Mouse (Mus musculus) CH12.LX (cell line): Measurements from ENCODE around the gene Gm45837. TPM values are rescaled to one million over a fixed set of nuclear protein-coding genes. Genes with fewer than 3 reads are reported as not detected.

Source experiments
- DNase-seq: peaks from one replicate; pipeline ENCODE4 v3.0.0-alpha.2; 2013; ENCODE audit errors: extremely low read depth
- H3K27ac ChIP-seq: 2 replicates; pipeline ENCODE4 v1.5.1; 2012; ENCODE audit warnings: low read depth, mild to moderate bottlenecking, control low read depth, moderate library complexity; ENCODE audit not compliant: insufficient read depth
- H3K27me3 ChIP-seq: replicated peaks from 2 replicates; pipeline ENCODE3; 2012; ENCODE audit warnings: inconsistent platforms
- H3K36me3 ChIP-seq, 2 experiments: replicated peaks in 1 of 2; 2 replicates each; pipeline versions ENCODE3 to v1.6.1; 2012; ENCODE audit warnings: inconsistent platforms in 1 of 2, low read length in 1 of 2, mild to moderate bottlenecking in 1 of 2, mixed read lengths in 1 of 2, moderate library complexity in 1 of 2; ENCODE audit not compliant: control insufficient read depth in 1 of 2, insufficient read depth in 1 of 2
- H3K4me1 ChIP-seq, 2 experiments: 2 replicates each; pipeline ENCODE4 v1.6.1; 2012; ENCODE audit warnings: inconsistent platforms in 1 of 2, moderate library complexity in 1 of 2; ENCODE audit not compliant: insufficient read depth in 2 of 2, control insufficient read depth in 1 of 2
- H3K4me2 ChIP-seq: 2 replicates; pipeline ENCODE4 v1.6.1; 2012; ENCODE audit warnings: low read depth, mild to moderate bottlenecking, control low read depth; ENCODE audit not compliant: poor library complexity, insufficient read depth, severe bottlenecking
- H3K4me3 ChIP-seq, 3 experiments: fragments of 150-350 bp in 1 of 3; sonication (generic) in 1 of 3; replicated peaks in 1 of 3; 2 replicates each; pipeline versions ENCODE3 to v1.5.1; 2011 to 2012; ENCODE audit warnings: low read depth in 2 of 3, low read length in 2 of 3, mild to moderate bottlenecking in 2 of 3, moderate library complexity in 2 of 3, control low read depth in 1 of 3, improper control_type of control experiment in 1 of 3, inconsistent platforms in 1 of 3, mixed read lengths in 1 of 3; ENCODE audit not compliant: poor library complexity in 1 of 3
- H3K79me2 ChIP-seq: replicated peaks from 2 replicates; pipeline ENCODE4 v1.6.1; 2012; ENCODE audit warnings: mild to moderate bottlenecking, moderate library complexity; ENCODE audit not compliant: control insufficient read depth, poor library complexity, insufficient read depth, severe bottlenecking; ENCODE audit errors: extremely low read depth
- H3K9ac ChIP-seq: 2 replicates; pipeline ENCODE4 v1.6.1; 2012; ENCODE audit warnings: low read depth, mild to moderate bottlenecking, control low read depth, moderate library complexity; ENCODE audit not compliant: insufficient read depth
- H3K9me3 ChIP-seq: replicated peaks from 2 replicates; pipeline ENCODE3; 2012; ENCODE audit warnings: low read length, inconsistent platforms, mixed read lengths
- CHD2 ChIP-seq: IDR thresholded peaks from 2 replicates; pipeline ENCODE4 v1.6.1; 2011; ENCODE audit warnings: low read length, improper control_type of control experiment
- E2F4 ChIP-seq: IDR thresholded peaks from 2 replicates; pipeline ENCODE4 v1.6.1; 2011; ENCODE audit warnings: low read depth, low read length, improper control_type of control experiment; ENCODE audit not compliant: insufficient replicate concordance
- EP300 ChIP-seq: IDR thresholded peaks from 2 replicates; pipeline ENCODE4 v1.6.1; 2011; ENCODE audit warnings: low read length, improper control_type of control experiment
- ETS1 ChIP-seq: conservative IDR thresholded peaks from 2 replicates; pipeline ENCODE4 v1.6.1; 2012; ENCODE audit warnings: low read depth, mild to moderate bottlenecking, inconsistent platforms, low read length, improper control_type of control experiment, moderate library complexity
- GABPA ChIP-seq: IDR thresholded peaks from 2 replicates; pipeline ENCODE4 v1.6.1; 2012; ENCODE audit warnings: low read depth, low read length, improper control_type of control experiment, inconsistent platforms; ENCODE audit not compliant: insufficient replicate concordance
- IRF4 ChIP-seq: IDR thresholded peaks from 2 replicates; pipeline ENCODE4 v1.6.1; 2014; ENCODE audit warnings: low read depth, mild to moderate bottlenecking, inconsistent platforms, low read length, improper control_type of control experiment
- JUN ChIP-seq: IDR thresholded peaks from 2 replicates; pipeline ENCODE4 v1.6.1; 2011; ENCODE audit warnings: low read depth, mild to moderate bottlenecking, low read length, improper control_type of control experiment, moderate library complexity; ENCODE audit not compliant: insufficient read depth
- JUND ChIP-seq: conservative IDR thresholded peaks from 2 replicates; pipeline ENCODE4 v1.6.1; 2011; ENCODE audit warnings: low read depth, low read length, improper control_type of control experiment
- KAT2A ChIP-seq: IDR thresholded peaks from 2 replicates; pipeline ENCODE4 v1.6.1; 2012; ENCODE audit warnings: low read length, improper control_type of control experiment, inconsistent platforms; ENCODE audit not compliant: insufficient replicate concordance
- MAZ ChIP-seq: IDR thresholded peaks from 2 replicates; pipeline ENCODE4 v1.6.1; 2012; ENCODE audit warnings: low read depth, mild to moderate bottlenecking, inconsistent platforms, low read length, improper control_type of control experiment, moderate library complexity
- MEF2A ChIP-seq: IDR thresholded peaks from 2 replicates; pipeline ENCODE4 v1.6.1; 2014; ENCODE audit warnings: low read depth, mild to moderate bottlenecking, inconsistent platforms, low read length, improper control_type of control experiment, borderline replicate concordance
- MXI1 ChIP-seq: IDR thresholded peaks from 2 replicates; pipeline ENCODE4 v1.6.1; 2011; ENCODE audit warnings: mild to moderate bottlenecking, low read depth, low read length, improper control_type of control experiment
- POLR2A ChIP-seq: IDR thresholded peaks from 2 replicates; pipeline ENCODE4 v1.6.1; 2011; ENCODE audit warnings: low read depth, mild to moderate bottlenecking, improper control_type of control experiment, low read length
- RAD21 ChIP-seq: IDR thresholded peaks from 2 replicates; pipeline ENCODE4 v1.6.1; 2011; ENCODE audit warnings: low read depth, mild to moderate bottlenecking, low read length, improper control_type of control experiment, moderate library complexity
- SIN3A ChIP-seq: IDR thresholded peaks from 2 replicates; pipeline ENCODE4 v1.6.1; 2012; ENCODE audit warnings: low read length, improper control_type of control experiment, inconsistent platforms
- TBP ChIP-seq: conservative IDR thresholded peaks from 2 replicates; pipeline ENCODE4 v1.6.1; 2011; ENCODE audit warnings: low read depth, low read length, improper control_type of control experiment
- USF1 ChIP-seq: IDR thresholded peaks from 2 replicates; pipeline ENCODE4 v1.6.1; 2014; ENCODE audit warnings: low read depth, mild to moderate bottlenecking, inconsistent platforms, low read length, improper control_type of control experiment
- USF2 ChIP-seq: conservative IDR thresholded peaks from 2 replicates; pipeline ENCODE4 v1.6.1; 2011; ENCODE audit warnings: low read depth, low read length, improper control_type of control experiment
- ZKSCAN1 ChIP-seq: IDR thresholded peaks from 2 replicates; pipeline ENCODE4 v1.6.1; 2012; ENCODE audit warnings: low read depth, inconsistent platforms, low read length, improper control_type of control experiment, borderline replicate concordance
- ZMIZ1 ChIP-seq: IDR thresholded peaks from 2 replicates; pipeline ENCODE4 v1.6.1; 2012; ENCODE audit warnings: low read depth, mild to moderate bottlenecking, inconsistent platforms, low read length, improper control_type of control experiment
- ZNF384 ChIP-seq: IDR thresholded peaks from 2 replicates; pipeline ENCODE4 v1.6.1; 2012; ENCODE audit warnings: low read depth, low read length, improper control_type of control experiment, inconsistent platforms
- dilution Hi-C: fragments of 300-500 bp; cut with MboI; formaldehyde crosslinking; loops from 2 replicates; pipeline ENCODE4 v1.14.3; 2020; ENCODE audit warnings: low sequenced_read_pairs; ENCODE audit not compliant: extremely low pct_unique_long_range_greater_than_20kb, extremely low pct_ligation_motif_present
- in situ Hi-C: fragments of 300-500 bp; cut with MboI; formaldehyde crosslinking; loops from 3 replicates; pipeline ENCODE4 v1.14.3; 2019; ENCODE audit warnings: low sequenced_read_pairs, low pct_ligation_motif_present, low pct_unique_long_range_greater_than_20kb, mixed read lengths
- polyA plus RNA-seq: library from polyadenylated mRNA; unstranded; fragments of >175 nt; gene quantifications from 2 replicates; pipeline ENCODE4 v1.2.1, GENCODE M21; 2012; ENCODE audit warnings: low read depth; ENCODE audit not compliant: insufficient read length
- total RNA-seq, 2 experiments: library from RNA; depleted of rRNA; stranded (reverse); fragments of 300-350 nt in 1 of 2; fragments of >200 nt in 1 of 2; gene quantifications; 2 replicates each; pipeline ENCODE4 v1.2.3; 2012 to 2014

Gene Gm45837
- total and polyA plus RNA-seq, 3 experiments: 0.04 to 0.84 TPM; not detected in 1

DNA sequence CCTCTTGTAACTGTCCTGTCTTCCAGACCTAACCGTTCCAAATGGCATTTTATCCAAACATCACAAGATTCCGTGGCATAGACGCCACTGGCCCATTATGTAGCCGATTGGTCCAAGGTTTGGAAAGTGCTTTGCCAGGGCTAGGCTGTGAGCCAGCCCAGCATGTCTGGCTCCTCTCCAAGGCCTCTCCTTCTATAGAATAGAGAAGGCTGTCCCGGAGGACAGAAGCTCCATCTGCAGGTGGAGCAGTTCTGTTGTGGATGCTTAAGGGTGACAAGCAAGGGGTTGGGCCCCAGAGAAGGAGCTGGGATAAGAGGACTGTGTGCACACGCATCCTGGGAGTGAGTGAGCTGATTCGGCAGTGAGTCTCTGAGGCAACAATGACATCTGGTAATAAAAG, 103.0 kb downstream of the Gm45837 start:
- H3K4me3 ChIP-seq: no peak overlapping the region
- H3K79me2 ChIP-seq: no peaks in the 10 kb centered on the region
- H3K9me3 ChIP-seq: no peaks in the 10 kb centered on the region
- no peaks in the 10 kb centered on the region for H3K36me3 ChIP-seq
- H3K27me3 ChIP-seq: peaks cover 65% of the 10 kb centered on the region
- DNase-seq: no peak
- no peak for TF ChIP-seq GABPA
- no peak for TF ChIP-seq USF2
- no peak for TF ChIP-seq MXI1
- TF ChIP-seq KAT2A: no peak
- TF ChIP-seq POLR2A: no peak
- TF ChIP-seq RAD21: no peak
- dilution Hi-C loops: no loop called here
- peaks cover 12 to 18% of the 10 kb centered on the region in 2 experiments for H3K4me1 ChIP-seq
- in situ Hi-C loops: loop anchor here (25.0 kb wide), 1 partner anchor 101 kb away; the partner anchor contains the start of genes Gm45837 and Pde2a
- H3K4me2 ChIP-seq: no peak overlapping the region
- H3K27ac ChIP-seq: no peak overlapping the region
- H3K9ac ChIP-seq: no peak overlapping the region

DNA sequence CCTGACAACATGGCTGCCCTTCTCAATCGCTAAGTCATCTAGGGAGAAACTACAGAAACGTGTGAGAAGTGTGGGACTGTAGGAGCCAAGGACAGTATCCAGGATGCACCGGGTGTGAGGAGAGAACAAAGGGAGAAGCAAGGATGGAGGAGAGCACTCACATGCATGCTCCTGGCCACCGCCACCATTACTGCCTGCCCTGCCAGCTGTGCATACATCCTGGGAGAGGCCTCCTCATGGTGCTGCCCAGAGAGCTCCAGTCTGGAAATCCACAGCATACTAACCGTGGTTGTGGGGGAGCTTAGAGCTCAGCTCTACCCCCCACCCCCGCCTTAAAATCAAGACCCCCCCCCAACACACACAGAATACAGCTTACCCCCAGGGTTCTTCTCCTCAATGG, 104.1 kb downstream of the Gm45837 start:
- Histone ChIP-seq H3K9ac (no peak overlapping the region), H3K27ac (no peak overlapping the region), H3K27me3 (peaks cover 72% of the 10 kb centered on the region), H3K79me2 (no peaks in the 10 kb centered on the region), H3K4me2 (no peak overlapping the region), H3K4me3 (no peak overlapping the region), H3K4me1 (peaks cover 3 to 7% of the 10 kb centered on the region in 2 experiments), H3K9me3 (peaks cover 8% of the 10 kb centered on the region), H3K36me3 (no peaks in the 10 kb centered on the region)
- DNase-seq: no peak
- no peak for TF ChIP-seq ZNF384
- TF ChIP-seq ZKSCAN1: no peak
- dilution Hi-C loops: no loop called here
- in situ Hi-C loops: loop anchor here (25.0 kb wide), 1 partner anchor 102 kb away; the partner anchor contains the start of genes Gm45837 and Pde2a

DNA sequence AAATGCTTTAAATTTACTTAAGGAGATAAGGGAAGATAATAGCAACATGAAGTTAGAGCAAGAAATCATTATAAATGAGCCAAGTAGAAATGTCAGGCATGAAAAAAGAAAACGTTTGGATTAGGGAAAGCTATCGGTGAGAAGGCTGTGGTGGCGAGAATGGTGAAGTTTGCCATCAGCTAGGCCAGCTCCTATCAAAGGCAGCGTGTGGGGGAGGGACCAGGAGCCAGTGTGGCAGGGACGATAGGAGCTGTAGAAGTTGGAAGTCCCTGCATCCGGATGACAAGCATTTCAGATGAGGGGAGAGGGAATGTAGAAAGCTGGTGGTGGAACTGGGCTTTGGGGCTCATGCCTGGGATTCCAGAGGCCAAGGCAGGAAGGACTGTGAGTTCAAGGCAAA, 104.6 kb downstream of the Gm45837 start:
- Histone ChIP-seq H3K27me3 (peaks cover 75% of the 10 kb centered on the region), H3K36me3 (no peaks in the 10 kb centered on the region), H3K9ac (no peak overlapping the region), H3K4me2 (no peak overlapping the region), H3K9me3 (peaks cover 8% of the 10 kb centered on the region), H3K79me2 (no peaks in the 10 kb centered on the region), H3K27ac (no peak overlapping the region), H3K4me3 (no peak overlapping the region), H3K4me1 (peaks cover 0 to 2% of the 10 kb centered on the region in 2 experiments; a peak in 1 of 4 replicates)
- no peak for TF ChIP-seq IRF4
- TF ChIP-seq TBP: no peak
- no peak for TF ChIP-seq MEF2A
- TF ChIP-seq POLR2A: no peak
- no peak for TF ChIP-seq JUN
- no peak for TF ChIP-seq CHD2
- TF ChIP-seq KAT2A: no peak
- no peak for TF ChIP-seq JUND
- TF ChIP-seq USF2: no peak
- TF ChIP-seq MAZ: no peak
- no peak for TF ChIP-seq ZMIZ1
- TF ChIP-seq E2F4: no peak
- no peak for TF ChIP-seq ETS1
- no peak for TF ChIP-seq ZKSCAN1
- no peak for TF ChIP-seq SIN3A
- no peak for TF ChIP-seq USF1
- TF ChIP-seq EP300: no peak
- no peak for DNase-seq
- dilution Hi-C loops: no loop called here
- in situ Hi-C loops: loop anchor here (25.0 kb wide), 1 partner anchor 103 kb away; the partner anchor contains the start of genes Gm45837 and Pde2a
